Mouse (Mus musculus) spleen, adult 2 months (tissue): Measurements from ENCODE around the gene Ptgs2. TPM values are rescaled to one million over a fixed set of nuclear protein-coding genes. Genes with fewer than 3 reads are reported as not detected.
A peak's percentile ranks its signal among the peaks of the same experiment; 100 is the strongest.

Experiments used
- DNase-seq, 2 experiments: peaks; one replicate each; pipeline versions ENCODE4 v3.0.0 to v3.0.0-alpha.2; 2012 to 2021; ENCODE audit warnings: low spot score in 2 of 2, low read depth in 1 of 2
- H3K27ac ChIP-seq: fragments of 200-500 bp; 2 replicates; pipeline ENCODE4 v1.5.1; 2012; ENCODE audit warnings: low read length, inconsistent platforms; ENCODE audit not compliant: insufficient read depth
- H3K27me3 ChIP-seq: fragments of 200-500 bp; 2 replicates; pipeline ENCODE4 v1.6.1; 2012; ENCODE audit warnings: mild to moderate bottlenecking, moderate library complexity, low read length, inconsistent platforms; ENCODE audit not compliant: control insufficient read depth, insufficient read depth
- H3K36me3 ChIP-seq: fragments of 200-500 bp; 2 replicates; pipeline ENCODE4 v1.6.1; 2012; ENCODE audit warnings: mild to moderate bottlenecking, low read length, inconsistent platforms; ENCODE audit not compliant: control insufficient read depth, insufficient read depth
- H3K4me1 ChIP-seq: fragments of 200-500 bp; 2 replicates; pipeline ENCODE4 v1.6.1; 2011; ENCODE audit warnings: inconsistent platforms; ENCODE audit not compliant: control insufficient read depth, insufficient read depth, insufficient read length
- H3K4me3 ChIP-seq: fragments of 200-500 bp; 2 replicates; pipeline ENCODE4 v1.5.1; 2011; ENCODE audit warnings: mild to moderate bottlenecking, inconsistent platforms; ENCODE audit not compliant: insufficient read depth, insufficient read length; ENCODE audit errors: extremely low read depth
- CTCF ChIP-seq: fragments of 200-500 bp; IDR thresholded peaks from 2 replicates; pipeline ENCODE4 v1.5.1; 2011; ENCODE audit warnings: mild to moderate bottlenecking, inconsistent platforms; ENCODE audit not compliant: insufficient read depth, insufficient read length, insufficient replicate concordance; ENCODE audit errors: extremely low read depth
- POLR2A ChIP-seq: fragments of 200-500 bp; IDR thresholded peaks from 2 replicates; pipeline ENCODE4 v1.6.1; 2011; ENCODE audit warnings: low read depth, low read length, inconsistent platforms
- WGBS: fragments of 180-500 bp; shearing (Covaris S2); methylation state at CpG from one replicate; pipeline ENCODE4 v1.1.7; 2018; 5-methylcytosine and 5-hydroxymethylcytosine counted together
- polyA plus RNA-seq: library from polyadenylated mRNA; depleted of rRNA; stranded (reverse); fragments of >200 nt; gene quantifications from 2 replicates; pipeline ENCODE4 v1.2.3, GENCODE M21; 2012

Gene Ptgs2
- polyA plus RNA-seq, 1 experiment = 0.02 TPM

DNA sequence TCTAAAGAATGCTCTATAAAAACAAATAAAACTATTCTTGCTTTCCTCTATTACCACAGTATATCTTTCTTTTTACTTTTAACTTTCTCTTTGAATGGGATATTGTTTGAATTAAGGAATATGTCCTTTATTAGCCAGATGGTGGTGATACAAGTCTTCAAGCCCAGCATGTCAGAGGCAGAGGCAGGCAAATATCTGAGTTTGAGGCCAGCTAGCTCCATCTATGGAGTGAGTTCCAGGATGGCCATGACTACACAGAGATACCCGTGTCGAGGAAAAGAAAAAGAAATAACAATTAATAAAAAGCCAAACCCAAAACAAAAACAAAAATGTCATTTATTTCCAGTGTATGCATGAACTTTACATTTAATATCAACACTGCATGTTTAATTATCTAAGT is 2.8 kb upstream of the Ptgs2 start:
- no peaks in the 10 kb centered on the region for H3K4me1 ChIP-seq
- H3K36me3 ChIP-seq = no peaks in the 10 kb centered on the region
- TF ChIP-seq POLR2A = no peak
- no peak for TF ChIP-seq CTCF
- no peak overlapping the region for H3K27ac ChIP-seq
- H3K4me3 ChIP-seq = no peak overlapping the region
- H3K27me3 ChIP-seq = no peaks in the 10 kb centered on the region
- no peak for DNase-seq
- 88% methylated on average over 2 of the region's 2 CpGs for WGBS

DNA sequence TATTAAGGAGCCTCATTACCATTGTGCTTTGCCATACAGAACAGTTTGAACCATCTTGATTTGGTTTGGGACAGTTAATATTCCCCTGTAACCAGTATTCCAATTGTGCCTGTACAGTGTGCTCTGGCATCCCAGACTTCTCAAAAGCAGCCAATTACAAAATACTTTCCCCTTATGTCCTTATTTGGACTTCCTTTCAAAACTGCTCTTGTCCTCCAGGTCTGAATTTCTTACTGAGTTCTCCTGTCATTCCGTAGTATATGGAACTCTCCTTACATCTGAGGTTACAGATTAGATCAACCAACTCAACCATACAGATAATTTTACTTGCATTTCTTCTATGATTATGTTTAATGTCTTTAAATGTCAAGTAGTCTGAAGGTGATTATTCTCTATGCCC is 2.1 kb upstream of the Ptgs2 start:
- TF ChIP-seq POLR2A (no peak), CTCF (no peak)
- no peak overlapping the region for H3K4me3 ChIP-seq

DNA sequence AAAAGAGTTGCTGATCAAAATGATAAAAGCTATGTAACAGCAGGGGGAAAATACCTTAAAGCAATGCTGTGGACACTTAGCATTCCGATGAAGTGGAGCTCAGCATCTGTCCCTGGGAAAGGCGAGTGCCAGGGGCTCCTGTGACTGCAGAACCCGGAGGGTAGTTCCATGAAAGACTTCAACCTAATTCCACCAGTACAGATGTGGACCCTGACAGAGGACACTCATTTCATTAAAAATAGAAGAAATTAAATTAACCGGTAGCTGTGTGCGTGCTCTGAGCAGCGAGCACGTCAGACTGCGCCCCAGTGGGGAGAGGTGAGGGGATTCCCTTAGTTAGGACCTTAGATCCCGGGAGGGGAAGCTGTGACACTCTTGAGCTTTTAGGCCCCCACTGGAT is 457 bp upstream of the Ptgs2 start:
- H3K27ac ChIP-seq = no peak overlapping the region
- H3K27me3 ChIP-seq = no peaks in the 10 kb centered on the region
- TF ChIP-seq POLR2A (no peak), CTCF (no peak)
- no peak for DNase-seq
- H3K36me3 ChIP-seq = no peaks in the 10 kb centered on the region
- no peaks in the 10 kb centered on the region for H3K4me1 ChIP-seq
- WGBS = 16% methylated on average over 9 of the region's 9 CpGs
- peak overlapping the region; percentile 13; the same call in 1 of the 2 replicates for H3K4me3 ChIP-seq

More for the DNA sequence above, 2.1 kb upstream of the Ptgs2 start:
- 70% methylated on average over 1 of the region's 1 CpGs for WGBS
- DNase-seq = no peak
- H3K27ac ChIP-seq = no peak overlapping the region
- no peaks in the 10 kb centered on the region for H3K27me3 ChIP-seq
- H3K36me3 ChIP-seq = no peaks in the 10 kb centered on the region
- no peaks in the 10 kb centered on the region for H3K4me1 ChIP-seq

DNA sequence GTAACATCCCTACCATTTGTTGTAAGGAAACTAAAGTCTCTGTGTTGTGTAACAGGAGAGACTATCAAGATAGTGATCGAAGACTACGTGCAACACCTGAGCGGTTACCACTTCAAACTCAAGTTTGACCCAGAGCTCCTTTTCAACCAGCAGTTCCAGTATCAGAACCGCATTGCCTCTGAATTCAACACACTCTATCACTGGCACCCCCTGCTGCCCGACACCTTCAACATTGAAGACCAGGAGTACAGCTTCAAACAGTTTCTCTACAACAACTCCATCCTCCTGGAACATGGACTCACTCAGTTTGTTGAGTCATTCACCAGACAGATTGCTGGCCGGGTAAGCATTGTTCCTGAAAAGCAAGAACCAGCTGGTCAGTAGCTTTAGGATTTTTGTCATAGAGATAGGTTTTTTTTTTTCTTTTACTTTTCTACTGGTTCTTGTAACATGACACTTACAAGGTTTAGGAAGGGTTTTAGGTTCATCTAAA is 4.4 kb downstream of the Ptgs2 start:
- Histone ChIP-seq H3K4me3 (no peak overlapping the region), H3K27me3 (no peaks in the 10 kb centered on the region), H3K27ac (no peak overlapping the region), H3K4me1 (no peaks in the 10 kb centered on the region), H3K36me3 (no peaks in the 10 kb centered on the region)
- no peak for TF ChIP-seq POLR2A
- TF ChIP-seq CTCF = no peak
- WGBS = 79% methylated on average over 6 of the region's 6 CpGs
- no peak for DNase-seq

DNA sequence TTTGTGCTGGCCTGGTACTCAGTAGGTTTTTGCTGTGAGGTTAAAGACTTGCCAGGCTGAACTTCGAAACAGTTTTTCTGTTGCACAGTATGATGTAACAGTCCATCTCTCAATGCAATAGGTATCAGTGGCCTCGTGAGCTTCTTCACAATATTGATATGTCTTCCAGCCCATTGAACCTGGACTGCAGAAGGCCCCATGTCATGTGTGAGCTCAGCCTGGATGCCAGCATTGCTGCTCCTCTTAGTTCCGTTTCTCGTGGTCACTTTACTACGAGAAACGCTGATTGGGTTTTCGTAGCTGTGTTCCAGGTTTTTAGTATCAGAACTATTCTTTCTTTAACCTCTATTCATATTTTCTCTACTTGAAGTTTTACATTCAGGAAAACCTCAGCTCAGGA is 6.9 kb downstream of the Ptgs2 start:
- Histone ChIP-seq H3K27me3 (no peaks in the 10 kb centered on the region), H3K4me3 (no peak overlapping the region), H3K4me1 (no peaks in the 10 kb centered on the region), H3K27ac (no peak overlapping the region), H3K36me3 (no peaks in the 10 kb centered on the region)
- 93% methylated on average over 7 of the region's 7 CpGs for WGBS
- DNase-seq = no peak
- no peak for TF ChIP-seq POLR2A
- TF ChIP-seq CTCF = no peak

DNA sequence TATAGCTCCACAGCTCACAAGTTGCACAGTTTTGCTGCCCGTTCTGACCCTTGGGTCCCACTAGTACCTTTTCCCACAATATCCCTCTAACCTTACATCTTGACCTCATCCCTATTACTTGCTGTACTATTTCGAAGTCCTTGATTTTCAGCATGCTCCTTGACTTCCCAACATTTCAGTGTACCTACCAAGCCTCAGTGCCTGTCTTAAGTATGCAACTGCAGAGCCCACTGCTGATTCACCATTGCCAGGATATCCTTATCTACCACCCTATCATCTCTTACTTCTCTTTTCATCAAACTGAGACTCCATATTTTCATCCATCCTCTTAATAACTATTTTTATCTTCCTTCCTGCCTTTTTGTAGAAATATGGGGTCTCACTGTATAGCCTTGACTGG is 9.8 kb downstream of the Ptgs2 start:
- Histone ChIP-seq H3K27ac (no peak overlapping the region), H3K36me3 (no peaks in the 10 kb centered on the region), H3K4me3 (no peak overlapping the region), H3K27me3 (no peaks in the 10 kb centered on the region), H3K4me1 (no peaks in the 10 kb centered on the region)
- 75% methylated on average over 2 of the region's 2 CpGs for WGBS
- DNase-seq = no peak
- TF ChIP-seq POLR2A = no peak
- TF ChIP-seq CTCF = no peak

DNA sequence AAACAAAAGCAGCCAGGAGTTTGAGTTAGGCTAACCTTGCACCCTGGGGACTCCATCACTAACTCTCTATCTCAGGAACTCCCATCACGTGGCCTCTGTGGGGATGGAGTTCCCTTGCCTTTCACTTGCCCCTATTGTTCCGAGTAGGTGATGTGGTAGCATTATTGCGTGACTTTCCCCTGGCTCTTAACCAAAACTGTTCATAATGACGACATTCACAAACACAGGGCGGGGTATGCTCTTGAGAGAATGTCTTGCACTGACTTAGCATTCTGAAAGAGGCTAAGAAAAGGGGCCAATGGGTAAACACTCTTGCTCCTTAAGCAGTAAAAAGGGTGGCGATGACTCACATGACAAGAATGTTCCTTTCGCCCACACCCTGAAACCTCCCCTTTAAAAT is 15.5 kb downstream of the Ptgs2 start:
- H3K4me3 ChIP-seq = no peak overlapping the region
- no peaks in the 10 kb centered on the region for H3K27me3 ChIP-seq
- no peak for DNase-seq
- WGBS = 86% methylated on average over 7 of the region's 7 CpGs
- H3K27ac ChIP-seq = no peak overlapping the region
- no peaks in the 10 kb centered on the region for H3K4me1 ChIP-seq
- H3K36me3 ChIP-seq = no peaks in the 10 kb centered on the region
- no peak for TF ChIP-seq POLR2A
- TF ChIP-seq CTCF = no peak

DNA sequence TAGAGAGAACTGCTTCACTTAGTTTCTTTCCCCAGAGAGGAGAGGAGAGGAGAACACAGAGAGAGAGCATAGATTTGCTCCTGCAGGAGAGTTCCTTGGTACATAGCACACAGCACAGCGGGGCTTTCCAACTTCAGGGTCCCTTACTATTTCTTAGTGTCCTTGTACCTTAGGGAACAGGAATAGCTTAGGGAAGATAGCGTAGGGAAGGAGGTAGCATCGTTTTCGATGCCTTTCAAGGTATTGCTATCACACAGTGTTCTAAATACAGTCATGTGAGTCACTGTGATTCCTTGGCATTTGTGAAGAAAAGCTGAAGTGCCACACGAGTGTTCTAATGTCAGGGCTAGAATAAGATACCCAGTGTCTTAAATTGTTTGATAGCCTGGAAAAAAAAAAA is 18.5 kb downstream of the Ptgs2 start:
- WGBS = 88% methylated on average over 5 of the region's 5 CpGs
- H3K36me3 ChIP-seq = no peaks in the 10 kb centered on the region

More for the DNA sequence above, 18.5 kb downstream of the Ptgs2 start:
- TF ChIP-seq CTCF (no peak), POLR2A (no peak)
- Histone ChIP-seq H3K27ac (no peak overlapping the region), H3K27me3 (no peaks in the 10 kb centered on the region), H3K4me3 (no peak overlapping the region), H3K4me1 (no peaks in the 10 kb centered on the region)
- no peak for DNase-seq
